Mouse (Mus musculus) heart, embryonic 15.5 days (tissue): ENCODE data around the gene Clec4a1. TPM values are rescaled to one million over a fixed set of nuclear protein-coding genes. Genes with fewer than 3 reads are reported as not detected.

Source experiments
- ATAC-seq: fragments of 200-750 bp; cut with Nextera tagmentation; replicated peaks from 2 replicates; pipeline ENCODE4 v1.8.0; 2017; ENCODE audit warnings: low read depth, moderate TSS enrichment; ENCODE audit not compliant: insufficient number of reproducible peaks, insufficient read depth, low FRiP score
- H3K27ac ChIP-seq: fragments of 300-500 bp; sonication (generic); 2 replicates; pipeline ENCODE4 v1.5.1; 2015; ENCODE audit warnings: mild to moderate bottlenecking, inconsistent platforms
- H3K27me3 ChIP-seq: fragments of 300-500 bp; sonication (generic); 2 replicates; pipeline ENCODE4 v1.6.1; 2015; ENCODE audit warnings: inconsistent platforms
- H3K36me3 ChIP-seq: fragments of 300-500 bp; sonication (generic); 2 replicates; pipeline ENCODE4 v1.6.1; 2015; ENCODE audit warnings: mild to moderate bottlenecking, inconsistent platforms
- H3K4me1 ChIP-seq: fragments of 300-500 bp; sonication (generic); replicated peaks from 2 replicates; pipeline ENCODE4 v1.6.1; 2015; ENCODE audit warnings: inconsistent platforms
- H3K4me2 ChIP-seq: fragments of 300-500 bp; sonication (generic); 2 replicates; pipeline ENCODE4 v1.6.1; 2015; ENCODE audit warnings: inconsistent platforms, mild to moderate bottlenecking, moderate library complexity
- H3K4me3 ChIP-seq: fragments of 300-500 bp; sonication (generic); 2 replicates; pipeline ENCODE4 v1.5.1; 2015; ENCODE audit warnings: mild to moderate bottlenecking, inconsistent platforms
- H3K9ac ChIP-seq: fragments of 300-500 bp; sonication (generic); 2 replicates; pipeline ENCODE4 v1.6.1; 2015; ENCODE audit warnings: mild to moderate bottlenecking, inconsistent platforms
- H3K9me3 ChIP-seq: fragments of 300-500 bp; sonication (generic); replicated peaks from 2 replicates; pipeline ENCODE4 v1.6.1; 2016; ENCODE audit warnings: inconsistent platforms
- WGBS: fragments of 180-500 bp; shearing (Covaris S2); methylation state at CpG from one replicate; pipeline ENCODE4 v1.1.7; 2015; ENCODE audit warnings: mixed read lengths; 5-methylcytosine and 5-hydroxymethylcytosine counted together
- polyA plus RNA-seq: library from polyadenylated mRNA; unstranded; fragments of >200 nt; fragmentation: Nextera tagmentation; extraction: Ambion mirVana; gene quantifications from 2 replicates; pipeline ENCODE4 v1.2.1, GENCODE M21; 2015

Clec4a1 gene
- polyA plus RNA-seq, 1 experiment from 2014 or later, result 2.0 TPM

GRCm38 (mm10) chr6:122919922-122920321, 1.7 kb upstream of the Clec4a1 start:
- Histone ChIP-seq H3K9ac (no peak overlapping the region), H3K27ac (no peak overlapping the region), H3K27me3 (no peaks in the 10 kb centered on the region), H3K4me2 (no peak overlapping the region), H3K4me1 (no peaks in the 10 kb centered on the region), H3K9me3 (no peaks in the 10 kb centered on the region), H3K36me3 (no peaks in the 10 kb centered on the region), H3K4me3 (no peak overlapping the region)
- 40% methylated on average over 4 of the region's 4 CpGs for WGBS
- ATAC-seq, result no peak

- Histone ChIP-seq H3K27me3 (no peaks in the 10 kb centered on the region), H3K4me2 (no peak overlapping the region), H3K9ac (no peak overlapping the region), H3K27ac (no peak overlapping the region), H3K4me3 (no peak overlapping the region), H3K9me3 (no peaks in the 10 kb centered on the region), H3K4me1 (no peaks in the 10 kb centered on the region), H3K36me3 (no peaks in the 10 kb centered on the region)
- ATAC-seq, result no peak
- 82% methylated on average over 3 of the region's 3 CpGs for WGBS
These were observed 13.2 kb downstream of the Clec4a1 start for GRCm38 (mm10) chr6:122934845-122935244.

DNA sequence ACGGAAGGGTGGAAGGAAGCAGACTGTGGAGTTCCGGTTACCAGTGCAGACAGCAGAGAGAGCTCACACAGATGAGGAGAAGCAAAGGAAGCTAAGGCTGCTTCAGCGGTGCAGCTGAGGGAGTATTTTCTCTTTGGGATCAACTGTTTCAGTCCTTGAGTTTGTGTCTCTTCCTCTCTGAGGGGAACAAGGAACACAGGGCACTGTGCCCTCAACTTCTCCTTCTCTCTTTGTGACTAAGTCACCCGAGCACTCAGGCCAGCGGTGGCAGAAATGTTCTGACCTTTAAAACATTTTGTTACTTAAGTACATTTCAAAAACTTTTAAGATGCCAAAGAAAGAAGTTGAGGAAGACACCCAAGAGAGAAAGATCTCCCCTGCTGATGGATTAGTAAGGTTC, 18.0 kb downstream of the Clec4a1 start:
- no peak overlapping the region for H3K4me2 ChIP-seq
- 74% methylated on average over 5 of the region's 5 CpGs for WGBS
- no peak for ATAC-seq
- no peaks in the 10 kb centered on the region for H3K36me3 ChIP-seq
- no peak overlapping the region for H3K4me3 ChIP-seq
- no peaks in the 10 kb centered on the region for H3K9me3 ChIP-seq
- H3K9ac ChIP-seq, result no peak overlapping the region
- H3K4me1 ChIP-seq, result no peaks in the 10 kb centered on the region
- H3K27me3 ChIP-seq, result no peaks in the 10 kb centered on the region
- H3K27ac ChIP-seq, result no peak overlapping the region

GRCm38 (mm10) chr6:122946760-122947159, 25.1 kb downstream of the Clec4a1 start:
- no peaks in the 10 kb centered on the region for H3K27me3 ChIP-seq
- H3K4me2 ChIP-seq, result no peak overlapping the region
- WGBS, result 76% methylated on average over 2 of the region's 2 CpGs
- H3K27ac ChIP-seq, result no peak overlapping the region
- no peak for ATAC-seq
- H3K4me1 ChIP-seq, result no peaks in the 10 kb centered on the region
- H3K9me3 ChIP-seq, result no peaks in the 10 kb centered on the region
- H3K4me3 ChIP-seq, result no peak overlapping the region
- no peak overlapping the region for H3K9ac ChIP-seq
- no peaks in the 10 kb centered on the region for H3K36me3 ChIP-seq

DNA sequence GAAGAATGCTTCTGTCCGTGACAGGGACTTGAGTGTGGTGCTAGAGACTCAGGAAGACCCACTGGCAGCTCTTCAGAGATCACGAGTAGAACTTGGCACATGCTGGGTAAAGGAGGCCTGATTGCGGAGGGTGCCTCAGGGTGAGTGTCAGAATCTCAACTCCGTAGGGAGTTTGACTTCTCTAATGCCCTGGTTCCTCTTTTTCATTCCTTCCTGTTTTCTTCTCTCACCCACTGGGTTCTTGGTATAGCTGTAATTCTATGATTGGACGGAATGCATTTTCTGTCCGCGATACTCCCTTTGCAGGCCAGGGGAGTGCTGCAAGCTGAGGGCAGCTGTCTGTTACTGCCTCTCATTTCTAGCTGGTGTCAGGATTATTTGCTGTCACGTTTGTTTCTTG, 30.8 kb downstream of the Clec4a1 start, which contains the start of gene Clec4a3:
Clec4a3 (plus strand) TSS at position 115 of the 400 bp plus-strand sequence.
- no peaks in the 10 kb centered on the region for H3K9me3 ChIP-seq
- no peak within 1 kb of the TSS for H3K27ac ChIP-seq
- H3K27me3 ChIP-seq, result no peaks in the 10 kb centered on the region
- H3K4me1 ChIP-seq, result no peaks in the 10 kb centered on the region
- no peak within 1 kb of the TSS for H3K4me2 ChIP-seq
- no peak within 1 kb of the TSS for H3K9ac ChIP-seq
- no peak within 1 kb of the TSS for H3K4me3 ChIP-seq
- no peak for ATAC-seq
- 72% methylated on average over 8 of the region's 8 CpGs for WGBS
- no peaks in the 10 kb centered on the region for H3K36me3 ChIP-seq

DNA sequence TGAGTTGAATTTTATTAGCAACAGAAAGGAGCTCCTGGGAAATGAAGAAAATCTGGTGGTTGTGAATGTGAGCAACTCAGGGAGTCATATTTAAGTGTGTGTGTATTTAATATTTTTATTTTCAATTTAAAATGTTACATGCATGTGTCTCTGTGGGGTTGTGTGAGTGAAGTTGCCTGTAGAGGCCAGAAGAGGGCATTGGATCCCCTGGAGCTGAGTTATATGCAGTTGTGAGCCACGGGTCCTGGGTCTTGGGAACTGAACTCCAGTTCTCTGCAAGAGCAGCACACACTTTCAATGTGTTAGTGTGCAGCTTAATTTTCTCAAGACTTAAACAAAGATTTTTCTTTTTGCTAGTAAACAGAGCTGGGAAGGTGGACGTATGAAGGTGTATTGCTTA, 42.9 kb downstream of the Clec4a1 start:
- Histone ChIP-seq H3K4me1 (no peaks in the 10 kb centered on the region), H3K27ac (no peak overlapping the region), H3K27me3 (no peaks in the 10 kb centered on the region), H3K9ac (no peak overlapping the region), H3K36me3 (no peaks in the 10 kb centered on the region), H3K4me2 (no peak overlapping the region), H3K9me3 (no peaks in the 10 kb centered on the region), H3K4me3 (no peak overlapping the region)
- no peak for ATAC-seq
- 61% methylated on average over 2 of the region's 2 CpGs for WGBS

GRCm38 (mm10) chr6:122969048-122969447, 47.4 kb downstream of the Clec4a1 start:
- Histone ChIP-seq H3K4me3 (no peak overlapping the region), H3K9me3 (no peaks in the 10 kb centered on the region), H3K27me3 (no peaks in the 10 kb centered on the region), H3K4me2 (no peak overlapping the region), H3K27ac (no peak overlapping the region), H3K9ac (no peak overlapping the region), H3K36me3 (no peaks in the 10 kb centered on the region), H3K4me1 (no peaks in the 10 kb centered on the region)
- WGBS, result 72% methylated on average over 2 of the region's 2 CpGs
- no peak for ATAC-seq

Other genes with a start within 250 kb of the Clec4a1 start
- 0.56 and 0.79 TPM in 2 replicates for gene Nanog, start 214.4 kb upstream of the Clec4a1 start, polyA plus RNA-seq
- gene Slc2a3, start 120.2 kb upstream of the Clec4a1 start, polyA plus RNA-seq, result 8.4 and 12.2 TPM in 2 replicates
- 5.0 and 6.7 TPM in 2 replicates for gene Foxj2, start 101.9 kb upstream of the Clec4a1 start, polyA plus RNA-seq
- gene C3ar1, start 65.7 kb upstream of the Clec4a1 start, polyA plus RNA-seq, result 2.8 and 4.3 TPM in 2 replicates
- 48.3 and 49.5 TPM in 2 replicates for gene Necap1, start 47.4 kb upstream of the Clec4a1 start, polyA plus RNA-seq
- 1.7 and 4.3 TPM in 2 replicates for gene Clec4a3, start 30.7 kb downstream of the Clec4a1 start, polyA plus RNA-seq
- gene Clec4a4, start 68.5 kb downstream of the Clec4a1 start, polyA plus RNA-seq, result not detected in 2 replicates
- gene Clec4b1, start 128.1 kb downstream of the Clec4a1 start, polyA plus RNA-seq, result not detected in 2 replicates
- 2.3 and 3.2 TPM in 2 replicates for gene Clec4a2, start 184.6 kb downstream of the Clec4a1 start, polyA plus RNA-seq